Mouse (Mus musculus) embryo, embryonic 11 days (tissue): ENCODE results near the gene Mif4gd.

Source experiments
- DNase-seq: peaks from one replicate; pipeline ENCODE4 v3.0.0-alpha.2; 2015

The Mif4gd gene

DNA sequence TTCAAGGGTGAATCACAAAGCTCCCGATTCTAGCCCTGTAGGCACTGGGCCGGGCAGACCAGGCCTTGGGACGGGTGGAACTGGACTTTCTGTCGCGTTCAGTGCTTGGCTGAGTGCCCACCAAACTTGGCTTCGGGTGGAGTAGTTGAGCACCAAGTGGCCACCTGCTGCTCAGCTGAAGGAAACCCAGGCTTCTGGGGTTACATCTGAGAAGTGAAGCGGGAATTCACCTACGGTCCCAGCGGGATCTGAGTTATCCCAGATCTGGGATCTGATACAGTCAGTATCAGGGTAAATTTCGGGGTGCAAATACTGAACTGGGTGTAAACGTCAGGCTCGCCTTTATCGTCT lies 735 bp downstream of the Mif4gd start:
- no peak for DNase-seq

DNA sequence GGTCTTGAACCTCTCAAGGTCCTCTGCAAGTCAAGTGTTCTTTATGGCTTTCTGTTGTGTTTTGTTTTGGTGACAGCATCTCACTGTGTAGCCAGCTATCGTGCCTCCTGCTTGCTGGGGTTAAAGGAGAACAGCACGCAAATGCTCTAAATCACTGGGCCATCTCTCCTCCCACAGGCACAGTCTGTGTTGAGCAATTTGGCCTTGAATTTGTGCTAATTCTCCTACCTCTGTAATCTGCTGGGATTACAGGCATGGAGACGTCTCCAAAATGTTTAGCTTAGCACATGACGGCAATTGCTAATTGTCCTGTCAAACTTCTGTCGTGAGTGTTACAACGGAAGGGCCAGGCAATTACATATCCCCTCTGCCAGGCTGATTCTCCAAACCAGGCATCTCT lies 1.6 kb downstream of the Mif4gd start:
- DNase-seq: no peak

DNA sequence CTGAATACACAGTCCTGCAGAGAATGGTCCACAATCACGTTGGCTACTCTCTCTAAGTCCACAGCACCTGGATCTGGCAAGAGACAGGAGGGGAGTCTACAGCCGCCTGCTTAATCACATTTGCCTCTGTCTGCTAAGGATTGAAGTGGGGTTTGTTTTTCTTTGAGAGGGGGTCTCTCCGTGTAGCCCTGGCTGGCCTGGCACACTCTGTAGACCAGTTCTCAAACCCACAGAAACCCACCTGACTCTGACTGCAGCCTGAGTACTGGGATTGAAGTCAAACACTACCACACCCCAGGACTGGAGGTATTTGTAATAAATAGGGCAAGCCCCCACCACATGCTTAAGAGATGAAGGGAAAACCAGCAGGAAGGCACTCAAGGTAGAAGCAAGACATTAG lies 3.2 kb downstream of the Mif4gd start:
- DNase-seq: no peak

DNA sequence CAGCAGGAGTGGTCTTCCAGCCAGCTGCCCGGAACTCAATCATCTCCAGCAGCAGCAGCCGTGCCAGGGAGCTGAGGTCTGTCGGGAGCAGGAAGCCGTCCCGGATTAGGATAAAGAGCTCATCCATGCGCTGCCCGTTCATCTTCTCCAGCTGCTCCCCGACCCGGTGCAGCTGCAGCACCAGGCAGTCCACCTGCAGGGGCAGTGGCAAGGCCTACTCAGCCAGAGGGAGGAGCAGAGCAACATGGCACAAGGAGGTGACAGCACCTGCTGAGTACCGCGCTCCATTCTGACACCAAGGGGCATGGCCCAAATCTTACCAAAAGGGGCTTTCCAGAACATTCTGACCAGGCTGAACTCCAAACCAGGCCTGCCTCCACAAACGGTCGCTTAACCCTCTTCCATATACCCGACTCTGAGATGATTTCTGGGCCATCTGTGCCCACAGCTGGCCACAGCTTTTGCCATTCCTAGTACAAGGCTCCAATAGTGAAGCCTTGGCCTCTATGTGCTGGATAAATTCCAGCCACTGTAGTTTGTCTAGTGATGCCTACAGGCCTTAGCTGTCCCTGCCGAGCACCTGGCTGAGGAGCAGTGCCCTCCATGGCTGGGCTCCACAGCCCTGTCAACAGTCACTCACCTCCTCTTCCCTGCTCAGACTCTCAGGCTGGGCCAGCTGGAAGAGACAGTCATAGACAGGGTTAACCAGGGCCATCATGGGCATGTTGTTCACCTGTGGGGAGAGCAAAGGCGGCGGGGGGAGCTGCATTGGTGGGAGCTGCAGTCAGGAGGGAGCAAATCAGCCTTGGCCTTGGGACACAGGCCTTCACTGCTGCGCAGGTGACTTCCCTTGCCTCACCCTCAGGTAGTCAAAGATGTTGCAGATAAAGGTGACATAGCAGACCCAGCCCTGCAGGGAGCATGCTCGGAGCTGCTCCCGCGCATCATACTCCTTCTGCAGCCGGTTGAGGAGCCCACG lies 4.1 kb downstream of the Mif4gd start:
- no peak for DNase-seq

DNA sequence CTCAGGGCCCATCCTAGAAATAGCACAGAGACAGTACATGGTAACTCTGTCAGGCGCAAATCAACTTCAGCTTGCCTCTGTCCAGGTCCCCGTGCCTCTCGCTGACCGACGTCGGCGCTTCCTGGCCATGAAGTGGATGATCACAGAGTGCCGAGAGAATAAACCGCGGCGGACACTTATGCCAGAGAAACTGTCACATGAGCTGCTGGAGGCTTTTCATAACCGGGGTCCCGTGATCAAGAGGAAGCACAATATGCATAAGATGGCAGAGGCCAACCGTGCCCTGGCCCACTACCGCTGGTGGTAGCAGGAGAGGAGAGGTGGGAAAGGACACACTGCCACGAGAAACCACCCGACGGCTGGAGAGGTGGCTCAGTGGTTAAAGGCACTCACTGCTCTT lies 6.0 kb downstream of the Mif4gd start:
- no peak for DNase-seq

DNA sequence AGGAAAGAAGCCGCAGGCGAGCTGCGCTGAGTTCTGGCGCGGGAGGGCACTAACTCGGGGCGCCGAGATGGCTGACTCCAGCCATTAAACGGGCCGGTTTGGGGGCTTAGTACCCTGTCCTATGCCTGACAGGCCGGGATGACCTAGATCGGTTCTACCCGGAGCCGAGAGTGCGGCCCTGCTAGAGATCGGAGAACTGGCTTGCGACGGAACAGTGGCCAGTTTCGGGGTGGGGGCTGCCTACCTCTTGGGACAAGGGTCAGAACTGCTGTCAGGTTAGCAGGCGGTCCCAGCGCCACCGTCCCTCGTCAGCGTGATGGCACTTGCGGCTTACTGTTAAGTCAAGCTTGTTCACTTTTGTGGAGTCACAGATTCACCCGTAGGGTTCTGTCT lies 8.5 kb downstream of the Mif4gd start:
- DNase-seq: no peak

DNA sequence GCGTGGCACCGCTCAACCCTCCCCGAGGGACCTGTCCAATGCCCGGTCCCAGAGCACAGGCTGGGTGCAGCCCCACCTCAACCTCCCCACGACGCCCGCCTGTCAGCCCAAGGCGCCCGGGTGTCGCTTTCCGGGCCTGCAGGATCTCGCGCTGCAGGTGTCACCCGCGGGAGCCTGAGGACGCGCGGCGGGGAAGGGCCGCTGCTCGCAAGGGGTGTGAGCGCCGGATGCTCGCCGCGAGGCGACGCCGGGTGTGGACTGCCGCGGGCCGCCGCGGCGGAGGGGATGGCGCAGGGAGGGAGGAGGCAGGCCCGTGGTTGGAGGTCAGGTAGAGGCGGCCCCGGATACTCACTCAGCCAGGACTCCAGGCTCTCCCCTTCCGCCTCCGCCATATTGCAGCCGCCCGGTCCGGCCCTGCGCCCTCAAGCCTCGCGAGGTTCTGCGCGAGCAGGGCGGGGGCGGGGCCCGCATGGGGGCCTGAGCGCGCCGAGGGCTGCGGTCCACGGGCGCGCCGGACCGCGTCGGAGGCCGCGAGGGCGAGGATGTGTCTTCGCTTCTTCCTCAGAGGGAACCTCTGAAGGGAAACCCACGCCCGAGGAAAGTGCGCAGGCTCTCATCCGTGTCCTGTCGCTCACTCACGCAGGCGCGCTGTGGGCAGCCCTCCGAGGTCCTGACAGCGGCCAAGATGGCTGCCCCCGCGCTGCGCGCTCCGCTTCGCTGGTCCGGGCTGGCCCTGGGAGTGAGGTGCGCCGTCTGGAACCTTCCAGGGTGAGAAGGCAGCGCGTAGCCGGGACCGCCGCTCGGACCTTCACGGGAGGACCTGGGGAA lies 9.1 kb downstream of the Mif4gd start, which contains the start of the genes Mrps7 and Gga3:
Gene Mrps7, plus strand, starts transcription at position 450 of the 828 bp plus-strand sequence.
Gene Gga3, minus strand, starts transcription at position 576 of the 828 bp plus-strand sequence.
- peak; percentile 95 for DNase-seq

DNA sequence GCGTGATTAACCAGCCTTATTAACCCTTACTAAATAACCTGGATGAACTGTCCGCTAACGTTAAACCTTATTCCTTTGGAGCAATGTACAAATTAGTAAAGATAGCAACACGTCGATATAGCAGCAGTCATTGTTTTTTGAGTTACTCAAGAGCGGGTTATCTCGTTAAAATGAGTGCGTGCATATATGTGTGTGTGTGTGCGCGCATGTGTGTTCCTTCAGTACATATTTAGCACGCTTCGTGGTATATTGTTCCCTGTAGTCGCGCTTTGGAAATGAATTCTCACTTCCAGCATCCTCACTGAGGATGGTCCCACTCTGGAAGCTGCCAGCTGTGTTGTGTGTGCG lies 9.7 kb downstream of the Mif4gd start:
- no peak for DNase-seq

DNA sequence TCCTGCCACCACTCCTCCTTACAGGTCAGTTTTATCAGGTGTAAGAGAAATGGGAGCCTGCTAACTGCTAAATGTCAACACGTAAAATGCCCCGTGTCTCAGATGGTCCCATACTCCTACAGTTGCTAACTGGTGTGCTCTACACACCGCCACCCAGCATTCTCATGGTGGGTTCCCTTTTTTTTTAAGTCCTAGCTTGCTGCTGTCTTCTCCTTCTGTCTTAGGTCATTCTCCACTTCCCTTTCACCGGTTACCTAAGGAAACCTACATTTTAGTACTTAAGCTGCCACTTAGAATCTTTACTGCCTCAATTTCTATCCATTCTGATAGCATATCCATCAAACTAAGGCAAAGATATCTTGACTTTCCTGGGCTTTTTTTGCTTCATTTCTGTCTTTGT lies 11.6 kb downstream of the Mif4gd start:
- no peak for DNase-seq

DNA sequence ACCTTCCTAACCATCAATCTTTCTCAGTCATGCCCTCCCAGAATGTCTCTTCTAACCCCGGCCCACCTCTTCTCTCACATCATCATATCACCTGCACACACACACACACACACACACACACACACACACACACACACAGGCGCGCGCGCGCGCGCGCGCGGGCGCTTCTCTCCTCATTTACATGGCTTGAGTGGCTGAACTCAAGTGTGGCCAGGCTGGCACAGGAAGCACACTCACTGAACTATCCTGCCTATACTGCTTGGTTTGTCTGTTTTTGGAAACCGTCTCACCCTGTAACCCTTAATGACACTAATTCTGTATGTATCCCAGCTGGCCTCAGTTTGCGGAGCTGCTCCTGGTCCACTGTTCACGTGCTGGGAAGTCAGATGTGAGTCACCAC lies 12.0 kb downstream of the Mif4gd start:
- DNase-seq: no peak

DNA sequence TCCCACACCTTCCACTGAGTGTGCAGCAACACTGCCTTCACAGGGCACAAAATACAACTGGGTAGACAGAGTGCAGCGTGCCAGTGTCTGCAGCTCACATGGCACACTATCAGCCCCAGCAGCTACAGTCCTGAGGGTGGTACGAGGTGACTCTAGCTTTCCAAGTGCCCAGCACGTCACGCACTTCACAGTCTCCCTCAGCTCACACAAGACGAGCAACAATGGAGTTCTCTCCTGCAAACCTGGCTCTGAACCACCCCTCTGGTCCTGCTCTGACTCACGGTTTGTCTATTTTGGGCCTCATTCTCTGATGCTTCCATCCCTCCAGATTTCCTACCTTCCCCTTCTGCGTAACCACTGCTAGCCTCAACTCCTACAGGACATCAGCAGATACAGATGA lies 13.0 kb downstream of the Mif4gd start:
- no peak for DNase-seq

DNA sequence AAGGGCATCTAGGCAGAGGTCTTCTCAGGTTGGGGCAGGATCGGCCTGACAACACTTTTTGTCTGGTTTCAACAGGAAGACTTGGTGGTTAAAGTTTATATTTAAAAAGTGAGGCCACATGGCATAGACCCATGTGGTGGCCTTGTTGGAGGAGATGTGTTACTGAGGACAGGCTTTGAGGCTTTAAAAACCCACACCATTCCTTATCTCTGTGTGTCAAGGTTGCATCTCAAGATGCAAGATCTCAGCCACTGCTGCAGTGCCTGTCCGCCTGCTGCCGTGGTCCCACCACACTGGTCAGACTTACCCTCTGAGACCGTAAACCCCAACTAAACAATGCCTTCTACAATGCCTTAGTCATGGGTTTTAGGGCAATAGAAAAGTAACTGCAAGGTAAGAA lies 14.5 kb downstream of the Mif4gd start:
- no peak for DNase-seq

DNA sequence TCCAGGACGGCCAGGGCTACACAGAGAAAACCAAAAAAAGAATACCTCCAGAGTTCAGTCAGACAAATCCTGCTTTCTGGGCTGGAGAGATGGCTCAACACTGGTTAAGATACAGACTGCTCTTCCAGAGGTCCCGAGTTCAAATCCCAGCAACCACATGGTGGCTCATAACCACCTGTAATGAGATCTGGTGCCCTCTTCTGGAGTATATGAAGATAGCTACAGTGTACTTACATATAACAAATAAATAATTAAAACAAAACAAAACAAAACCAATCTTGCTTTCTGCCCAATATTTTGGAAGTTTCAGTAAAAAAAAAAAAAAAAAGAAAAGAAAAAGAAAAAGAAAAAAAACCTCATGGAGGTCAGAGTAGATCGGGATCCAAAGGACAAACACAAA lies 17.6 kb downstream of the Mif4gd start:
- no peak for DNase-seq

DNA sequence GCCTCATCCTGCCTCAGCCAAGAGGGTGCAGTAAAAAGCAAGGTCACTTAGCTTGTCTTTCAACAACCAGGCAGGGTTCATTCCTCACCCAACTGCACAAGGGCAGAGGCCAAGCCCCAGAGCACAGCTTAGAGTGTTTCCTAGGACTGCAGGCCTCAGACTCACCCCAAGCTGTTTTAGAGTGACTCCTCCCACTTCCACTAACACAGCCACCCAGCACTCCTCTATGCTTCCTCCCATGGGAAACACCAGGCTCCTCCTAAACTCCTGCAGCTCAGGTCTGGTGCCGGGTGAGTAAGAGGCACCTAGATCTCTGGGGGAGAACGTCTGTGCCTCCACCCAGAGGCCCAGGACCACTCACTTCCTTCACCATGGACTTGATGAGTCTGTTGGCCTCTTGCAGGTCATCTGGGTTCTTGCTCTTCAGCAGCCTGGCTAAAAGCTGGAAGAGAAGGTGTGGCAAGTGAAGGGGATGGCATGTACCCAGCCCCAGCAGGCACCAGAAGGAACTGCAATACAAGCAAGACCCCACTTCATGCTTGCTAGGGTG lies 22.2 kb downstream of the Mif4gd start:
- DNase-seq: no peak

DNA sequence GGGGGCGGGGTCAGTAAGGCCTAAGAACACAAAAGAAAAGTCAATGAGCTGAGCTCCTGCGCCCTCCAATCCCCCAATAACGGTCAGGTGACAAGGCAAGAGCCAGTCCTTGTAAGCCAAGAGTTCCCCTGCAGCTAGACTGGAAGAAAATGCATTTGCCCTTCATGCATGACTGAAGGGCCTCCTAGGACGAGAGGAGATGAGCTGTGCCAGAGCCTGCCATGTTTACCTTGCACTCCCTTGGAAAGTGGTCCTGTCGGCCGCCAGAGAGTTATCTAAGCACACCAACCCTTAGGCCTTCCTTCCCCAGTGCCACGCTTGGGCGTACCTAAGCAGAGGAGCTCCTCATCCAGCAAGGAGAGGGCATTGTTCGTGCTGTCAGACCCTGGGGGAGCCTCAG lies 24.8 kb downstream of the Mif4gd start:
- DNase-seq: no peak

DNA sequence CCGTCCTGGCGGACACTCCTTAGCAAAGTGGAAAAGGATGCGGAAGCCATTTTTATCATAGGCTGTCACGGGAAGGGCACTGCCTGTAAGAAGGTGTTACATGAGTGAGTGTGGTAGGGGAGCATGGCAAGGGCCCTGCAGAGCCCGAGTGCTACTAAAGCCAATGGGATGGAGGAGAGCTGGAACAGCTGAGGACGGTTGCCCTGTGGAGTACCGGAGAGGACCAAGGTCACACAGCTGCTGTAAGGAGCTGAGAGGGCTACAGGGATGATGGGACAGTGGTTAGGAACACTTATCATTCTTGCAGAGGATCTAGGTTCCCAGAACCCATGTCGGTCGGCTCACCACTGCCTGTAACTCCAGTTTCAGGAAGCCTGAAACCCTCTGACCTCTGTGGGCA lies 26.4 kb downstream of the Mif4gd start:
- DNase-seq: no peak

DNA sequence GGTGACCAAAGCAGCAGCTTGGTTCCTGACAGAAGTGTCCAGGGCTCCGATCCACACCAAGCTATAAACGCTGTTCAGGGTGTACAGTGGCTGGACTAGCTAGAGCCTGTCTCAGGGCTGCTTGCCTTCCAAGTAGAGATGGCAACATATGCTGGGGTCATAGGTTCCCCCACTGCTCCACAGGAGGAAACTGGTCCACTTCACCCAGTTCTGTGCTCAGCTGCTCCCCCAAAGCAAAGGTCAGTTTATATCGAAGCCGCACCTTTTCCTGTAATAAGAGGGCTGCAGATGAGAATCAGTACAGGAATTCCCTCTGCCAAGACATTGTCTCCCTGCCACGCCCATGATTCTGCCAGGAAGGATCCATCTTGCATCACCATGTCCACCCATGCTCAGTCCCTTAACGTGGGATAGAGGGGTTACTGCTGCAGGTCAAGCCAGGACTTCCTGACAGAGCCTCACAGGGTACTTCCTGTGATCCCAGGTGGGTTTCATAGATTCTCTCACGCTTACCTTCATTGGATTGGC lies 27.1 kb downstream of the Mif4gd start:
- no peak for DNase-seq

DNA sequence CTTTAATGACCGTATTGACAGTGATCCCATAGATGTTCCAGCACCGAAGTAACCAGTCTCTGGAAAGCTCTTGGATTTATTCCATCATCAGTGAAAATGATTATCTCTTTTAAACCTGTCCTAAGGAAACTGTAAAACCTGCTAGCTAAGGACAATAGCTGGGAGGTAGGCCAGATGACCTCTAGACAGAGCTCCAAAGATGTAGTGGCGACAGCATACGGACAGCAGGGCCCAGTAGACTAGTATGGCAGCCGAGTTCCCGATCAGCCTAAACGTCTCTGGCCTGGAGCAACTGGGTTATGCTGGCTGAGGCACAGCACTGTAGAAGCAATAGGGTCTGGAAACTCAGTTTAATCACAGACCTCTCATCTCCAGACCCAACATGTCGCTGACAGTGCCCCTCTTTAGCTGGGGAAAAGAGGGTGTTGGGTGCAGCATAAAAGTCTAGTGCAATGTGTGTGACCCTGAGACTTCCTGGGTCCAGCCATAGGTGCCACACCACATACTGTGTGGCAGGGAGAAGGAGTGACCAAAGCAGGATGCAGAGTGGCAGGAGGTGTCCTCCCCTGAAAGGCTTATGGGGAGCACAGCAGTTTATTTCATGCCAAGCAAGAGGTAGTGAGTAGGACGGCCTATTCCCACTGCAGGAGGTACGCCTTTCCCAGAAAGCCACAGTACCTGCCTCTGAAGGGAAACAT lies 28.2 kb downstream of the Mif4gd start:
- no peak for DNase-seq

DNA sequence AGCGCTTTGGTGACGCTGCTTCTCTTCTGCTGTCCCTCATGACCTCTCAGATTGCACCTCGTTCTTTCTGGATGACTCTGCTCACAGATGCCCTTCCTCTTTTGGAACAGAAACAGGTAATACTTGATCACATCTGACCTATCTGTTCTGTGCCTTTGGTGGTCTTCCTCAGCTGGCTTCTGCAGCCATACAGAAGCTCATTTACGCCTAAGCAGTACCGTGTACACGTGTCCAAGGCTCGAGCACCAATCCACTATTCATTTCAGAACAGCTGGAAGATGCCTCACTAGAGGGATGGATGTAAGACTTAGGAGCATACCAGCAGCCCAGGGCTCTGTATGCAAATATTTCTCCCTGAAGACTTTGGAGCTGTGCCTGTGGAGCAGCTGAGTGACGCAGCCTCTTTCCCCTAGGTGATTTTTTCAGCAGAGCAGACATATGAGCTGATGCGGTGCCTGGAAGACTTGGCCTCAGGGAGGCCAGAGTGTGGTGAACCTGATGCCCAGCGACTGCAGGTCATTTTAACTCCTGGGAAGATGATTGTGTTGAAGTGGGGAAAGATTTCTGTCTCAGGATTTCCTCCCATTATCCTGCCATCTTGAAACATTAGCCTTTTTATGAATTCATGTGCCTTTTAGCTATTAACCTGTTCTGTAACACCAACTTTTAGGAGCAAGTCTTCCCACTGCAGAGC lies 29.7 kb downstream of the Mif4gd start:
- DNase-seq: no peak

DNA sequence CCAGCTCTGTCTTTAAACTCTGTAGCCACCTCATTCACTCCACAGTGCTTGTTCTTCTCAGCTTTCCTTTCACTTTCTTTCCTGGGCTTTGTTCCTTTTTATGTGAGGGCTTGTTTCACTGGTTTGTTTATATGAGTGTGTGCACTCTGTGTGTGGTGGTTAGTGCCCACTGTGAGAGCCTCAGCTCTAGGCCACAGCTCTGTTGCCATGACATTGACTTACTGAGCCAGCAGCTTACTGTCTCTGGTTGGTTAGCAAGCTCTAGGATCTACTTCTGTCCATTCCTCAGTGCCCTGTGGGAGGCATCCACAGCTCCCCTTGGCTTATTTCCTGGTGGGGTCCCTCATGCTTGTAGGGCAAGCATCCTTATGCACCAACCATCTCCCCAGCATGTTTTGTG lies 33.7 kb downstream of the Mif4gd start:
- no peak for DNase-seq

DNA sequence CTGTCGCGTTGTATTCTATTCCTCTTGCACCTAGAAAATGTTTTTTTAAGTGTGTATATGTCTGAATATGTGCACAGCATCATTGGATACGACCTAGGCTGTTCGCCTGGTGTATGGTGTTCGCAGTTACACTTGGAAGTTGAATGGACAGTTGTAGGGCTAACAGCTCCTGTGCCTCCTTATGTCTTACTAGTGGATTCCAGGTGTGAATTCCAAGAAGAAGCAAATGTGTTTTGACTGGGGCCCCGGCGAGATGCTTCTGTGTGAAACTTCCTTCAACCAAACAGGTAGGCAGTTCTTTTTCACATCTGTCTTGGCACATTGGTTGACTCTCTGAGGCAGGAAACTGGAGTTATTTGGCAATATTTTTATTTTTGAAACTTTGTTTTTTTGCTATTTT lies 47.8 kb downstream of the Mif4gd start:
- DNase-seq: no peak
